Mouse (Mus musculus) hindbrain, embryonic 12.5 days (tissue): ENCODE measurements around the gene Ppp4c. TPM values are rescaled to one million over a fixed set of nuclear protein-coding genes. Genes with fewer than 3 reads are reported as not detected.
A peak's percentile ranks its signal among the peaks of the same experiment; 100 is the strongest.
"Not testable (repeated sequence)": the region's sequence is repeated elsewhere in the genome, so short reads cannot be mapped to it uniquely, and the experiment has no call there.

Source experiments
- ATAC-seq: fragments of 200-750 bp; cut with Nextera tagmentation; 2 replicates; pipeline ENCODE4 v1.8.0; 2017; ENCODE audit warnings: moderate TSS enrichment; ENCODE audit not compliant: low FRiP score
- H3K27ac ChIP-seq: fragments of 300-500 bp; sonication (generic); 2 replicates; pipeline ENCODE4 v1.5.1; 2016; ENCODE audit warnings: mild to moderate bottlenecking
- H3K27me3 ChIP-seq: fragments of 300-500 bp; sonication (generic); 2 replicates; pipeline ENCODE4 v1.6.1; 2016; ENCODE audit warnings: mild to moderate bottlenecking
- H3K36me3 ChIP-seq: fragments of 300-500 bp; sonication (generic); 2 replicates; pipeline ENCODE4 v1.6.1; 2016; ENCODE audit warnings: mild to moderate bottlenecking
- H3K4me1 ChIP-seq: fragments of 300-500 bp; sonication (generic); 2 replicates; pipeline ENCODE4 v1.6.1; 2016
- H3K4me2 ChIP-seq: fragments of 300-500 bp; sonication (generic); replicated peaks from 2 replicates; pipeline ENCODE4 v1.6.1; 2016; ENCODE audit warnings: mild to moderate bottlenecking
- H3K4me3 ChIP-seq: fragments of 300-500 bp; sonication (generic); 2 replicates; pipeline ENCODE4 v1.5.1; 2016; ENCODE audit warnings: mild to moderate bottlenecking
- H3K9ac ChIP-seq: fragments of 300-500 bp; sonication (generic); 2 replicates; pipeline ENCODE4 v1.6.1; 2016; ENCODE audit warnings: mild to moderate bottlenecking, moderate library complexity
- H3K9me3 ChIP-seq: fragments of 300-500 bp; sonication (generic); replicated peaks from 2 replicates; pipeline ENCODE4 v1.6.1; 2016; ENCODE audit warnings: mild to moderate bottlenecking
- WGBS: fragments of 180-500 bp; shearing (Covaris S2); methylation state at CpG from one replicate; pipeline ENCODE4 v1.1.7; 2016; 5-methylcytosine and 5-hydroxymethylcytosine counted together
- polyA plus RNA-seq: library from polyadenylated mRNA; unstranded; fragments of >200 nt; fragmentation: Nextera tagmentation; extraction: Ambion mirVana; gene quantifications from 2 replicates; pipeline ENCODE4 v1.2.1, GENCODE M21; 2016

Ppp4c gene
- polyA plus RNA-seq, 1 experiment from 2014 or later: 294 TPM

- no peaks in the 10 kb centered on the region for H3K27me3 ChIP-seq
- H3K9ac ChIP-seq: peak overlapping the region; percentile 94
- peaks cover 57% of the 10 kb centered on the region for H3K36me3 ChIP-seq
- peak overlapping the region; percentile 95 for H3K4me3 ChIP-seq
- H3K4me2 ChIP-seq: peak overlapping the region; percentile 83
- WGBS: 27% methylated on average over 11 of the region's 11 CpGs
- H3K4me1 ChIP-seq: peaks cover 43% of the 10 kb centered on the region
- H3K9me3 ChIP-seq: no peaks in the 10 kb centered on the region
- H3K27ac ChIP-seq: peak overlapping the region; percentile 96
- ATAC-seq: peak; percentile 41
Observed at GRCm38 (mm10) chr7:126792721-126793443, 586 bp upstream of the Ppp4c start.

DNA sequence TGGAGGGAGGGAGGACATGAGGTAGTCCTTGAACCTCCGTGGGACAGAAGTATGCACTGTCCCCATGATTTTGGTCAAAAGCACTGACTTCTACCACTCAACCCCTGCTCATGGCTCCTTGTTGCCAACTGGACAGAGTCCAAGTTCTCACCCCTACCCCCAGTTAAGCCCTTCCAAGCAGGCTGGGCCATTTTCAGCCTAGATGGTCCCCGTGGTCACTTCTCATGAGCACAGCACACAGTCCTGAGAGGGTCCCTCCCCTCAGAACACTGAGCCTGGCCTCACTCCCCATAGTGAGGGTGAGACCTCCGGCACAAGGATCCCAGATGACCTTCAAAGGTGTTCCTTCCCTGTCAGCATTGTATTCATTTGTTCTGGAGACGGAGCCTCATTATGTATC lies 3.2 kb downstream of the Ppp4c start:
- Histone ChIP-seq H3K4me1 (peaks cover 19% of the 10 kb centered on the region), H3K4me2 (no peak overlapping the region), H3K4me3 (no peak overlapping the region), H3K27me3 (no peaks in the 10 kb centered on the region), H3K9ac (0 out of 2 replicates have a peak overlapping the region, but pooled peaks have one; percentile 4), H3K36me3 (peaks cover 66% of the 10 kb centered on the region), H3K9me3 (no peaks in the 10 kb centered on the region), H3K27ac (no peak overlapping the region)
- 95% methylated on average over 4 of the region's 4 CpGs for WGBS
- ATAC-seq: no peak

- no peak overlapping the region for H3K4me3 ChIP-seq
- H3K36me3 ChIP-seq: peaks cover 74% of the 10 kb centered on the region
- no peak overlapping the region for H3K9ac ChIP-seq
- H3K27me3 ChIP-seq: no peaks in the 10 kb centered on the region
- H3K9me3 ChIP-seq: no peaks in the 10 kb centered on the region
- no peak for ATAC-seq
- H3K4me1 ChIP-seq: peaks cover 14% of the 10 kb centered on the region
- no peak overlapping the region for H3K4me2 ChIP-seq
- no peak overlapping the region for H3K27ac ChIP-seq
- 91% methylated on average over 14 of the region's 14 CpGs for WGBS
Observed at GRCm38 (mm10) chr7:126786142-126786541, 6.2 kb downstream of the Ppp4c start.

DNA sequence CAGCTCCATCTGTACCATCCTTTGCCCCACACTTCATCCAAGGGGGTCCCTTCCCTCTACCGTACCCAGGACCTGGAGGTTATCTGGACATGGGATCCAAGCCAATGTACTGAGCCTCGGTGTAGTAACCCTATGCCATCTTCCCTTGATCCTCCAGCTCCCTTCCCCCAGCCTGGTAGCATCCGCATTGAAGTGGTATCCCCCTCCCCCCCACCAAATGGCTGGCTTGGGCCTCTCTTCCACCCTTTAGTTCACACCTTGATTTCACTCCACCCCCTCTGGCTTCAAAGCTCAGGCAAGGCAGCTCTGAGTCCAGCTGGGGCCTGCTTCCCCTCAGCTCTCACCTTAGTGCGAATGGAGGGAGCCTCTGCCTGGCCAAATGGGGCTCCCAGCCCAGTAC lies 7.2 kb downstream of the Ppp4c start:
- Histone ChIP-seq H3K27ac (no peak overlapping the region), H3K4me2 (no peak overlapping the region), H3K4me1 (peaks cover 13% of the 10 kb centered on the region), H3K27me3 (no peaks in the 10 kb centered on the region), H3K4me3 (no peak overlapping the region), H3K9ac (no peak overlapping the region), H3K9me3 (no peaks in the 10 kb centered on the region), H3K36me3 (peaks cover 67% of the 10 kb centered on the region)
- no peak for ATAC-seq
- 91% methylated on average over 4 of the region's 4 CpGs for WGBS

GRCm38 (mm10) chr7:126784469-126784868 lies 7.8 kb downstream of the Ppp4c start:
- no peak for ATAC-seq
- Histone ChIP-seq H3K4me3 (no peak overlapping the region), H3K9me3 (no peaks in the 10 kb centered on the region), H3K27me3 (no peaks in the 10 kb centered on the region), H3K4me1 (peaks cover 19% of the 10 kb centered on the region), H3K9ac (no peak overlapping the region), H3K27ac (no peak overlapping the region), H3K36me3 (peaks cover 61% of the 10 kb centered on the region), H3K4me2 (no peak overlapping the region)
- 91% methylated on average over 7 of the region's 7 CpGs for WGBS

GRCm38 (mm10) chr7:126782693-126783092 lies 9.6 kb downstream of the Ppp4c start:
- Histone ChIP-seq H3K4me2 (no peak overlapping the region), H3K27ac (0 out of 2 replicates have a peak overlapping the region, but pooled peaks have one; percentile 17), H3K9me3 (no peaks in the 10 kb centered on the region), H3K4me3 (no peak overlapping the region), H3K9ac (no peak overlapping the region; the same call in 1 of the 2 replicates), H3K4me1 (peaks cover 30% of the 10 kb centered on the region), H3K36me3 (peaks cover 47% of the 10 kb centered on the region), H3K27me3 (no peaks in the 10 kb centered on the region)
- no peak for ATAC-seq
- 84% methylated on average over 13 of the region's 13 CpGs for WGBS

DNA sequence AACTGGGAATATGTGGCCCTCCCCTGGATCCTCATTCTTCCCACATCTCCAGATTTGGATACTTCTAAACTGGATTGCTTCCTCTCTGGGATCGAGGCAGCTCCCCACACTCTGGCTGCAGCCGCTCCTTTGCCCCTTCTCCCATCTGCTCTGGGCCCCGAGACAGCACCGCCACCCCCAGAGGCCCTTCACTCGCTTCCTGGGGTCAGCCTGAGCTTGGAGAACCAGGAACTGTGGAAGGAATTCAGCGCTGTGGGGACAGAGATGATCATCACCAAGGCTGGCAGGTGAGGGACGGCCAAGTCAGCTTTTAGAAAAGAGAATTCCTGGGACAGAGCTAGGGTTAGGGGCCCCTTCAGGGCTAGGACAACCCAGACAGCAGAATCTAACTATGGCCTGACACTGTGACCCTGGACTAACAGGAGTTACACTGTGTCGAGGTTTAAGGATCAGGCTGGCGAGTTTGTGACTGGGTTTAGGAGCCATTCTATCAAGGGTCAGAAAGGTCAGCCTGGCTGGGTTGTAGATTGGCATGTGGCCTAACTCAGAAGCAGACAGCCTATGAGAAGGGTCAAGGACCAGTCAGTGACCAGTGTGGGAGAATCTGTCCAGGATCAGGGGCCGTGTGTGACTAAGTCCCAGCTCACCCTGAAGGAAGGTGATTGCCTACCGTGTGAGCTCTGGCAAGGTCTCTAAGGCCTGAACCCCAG lies 10.5 kb downstream of the Ppp4c start:
- peak overlapping the region; percentile 83; the same call in 1 of the 2 replicates for H3K27ac ChIP-seq
- no peak for ATAC-seq
- H3K9ac ChIP-seq: 0 out of 2 replicates have a peak overlapping the region, but pooled peaks have one; percentile 55
- peak overlapping the region; percentile 37; the same call in 1 of the 2 replicates for H3K4me3 ChIP-seq
- peaks cover 36% of the 10 kb centered on the region for H3K4me1 ChIP-seq
- H3K4me2 ChIP-seq: peak overlapping the region; percentile 82
- no peaks in the 10 kb centered on the region for H3K9me3 ChIP-seq
- H3K27me3 ChIP-seq: no peaks in the 10 kb centered on the region
- WGBS: 39% methylated on average over 11 of the region's 11 CpGs
- peaks cover 38% of the 10 kb centered on the region for H3K36me3 ChIP-seq

- Histone ChIP-seq H3K27ac (peak within 1 kb of the TSS; percentile 83), H3K4me2 (peak within 1 kb of the TSS; percentile 82), H3K9ac (peak within 1 kb of the TSS; percentile 55), H3K9me3 (no peaks in the 10 kb centered on the region), H3K4me3 (peak within 1 kb of the TSS; percentile 37), H3K27me3 (no peaks in the 10 kb centered on the region), H3K4me1 (peaks cover 39% of the 10 kb centered on the region), H3K36me3 (peaks cover 31% of the 10 kb centered on the region)
- ATAC-seq: peak; percentile 38
- WGBS: 7% methylated on average over 22 of the region's 22 CpGs
Observed at GRCm38 (mm10) chr7:126780971-126781635, 11.2 kb downstream of the Ppp4c start, which contains the start of gene Tbx6. Gene Tbx6, plus strand, starts transcription at chr7:126781483.

GRCm38 (mm10) chr7:126779983-126780970 lies 12.0 kb downstream of the Ppp4c start:
- H3K4me1 ChIP-seq: peaks cover 45% of the 10 kb centered on the region
- H3K4me3 ChIP-seq: peak overlapping the region; percentile 37
- H3K9me3 ChIP-seq: no peaks in the 10 kb centered on the region
- H3K36me3 ChIP-seq: peaks cover 23% of the 10 kb centered on the region
- H3K4me2 ChIP-seq: peak overlapping the region; percentile 82
- under 1% methylated on average over 21 of the region's 21 CpGs for WGBS
- peak; percentile 74 for ATAC-seq
- H3K27ac ChIP-seq: peak overlapping the region; percentile 83
- H3K9ac ChIP-seq: peak overlapping the region; percentile 55
- no peaks in the 10 kb centered on the region for H3K27me3 ChIP-seq

DNA sequence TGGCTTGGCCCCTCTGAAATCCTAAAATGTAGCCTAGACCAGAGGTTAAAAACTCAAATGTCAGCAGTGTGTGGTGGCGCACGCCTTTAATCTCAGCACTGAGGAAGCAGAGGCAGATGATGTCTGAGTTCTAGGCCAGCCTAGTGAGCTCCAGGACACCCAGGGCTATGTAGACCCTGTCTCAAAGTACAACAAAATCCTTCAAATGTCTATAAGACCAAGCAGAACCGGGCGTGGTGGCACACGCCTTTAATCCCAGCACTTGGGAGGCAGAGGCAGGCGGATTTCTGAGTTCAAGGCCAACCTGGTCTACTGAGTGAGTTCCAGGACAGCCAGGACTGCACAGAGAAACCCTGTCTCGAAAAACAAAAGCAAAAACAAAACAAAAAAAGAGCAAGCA lies 13.2 kb downstream of the Ppp4c start:
- not testable (repeated sequence) for H3K27ac ChIP-seq, H3K9me3 ChIP-seq, H3K9ac ChIP-seq, ATAC-seq, H3K27me3 ChIP-seq, H3K4me3 ChIP-seq
- 92% methylated on average over 7 of the region's 7 CpGs for WGBS
- Histone ChIP-seq H3K4me2 (peak overlapping the region; percentile 82; the same call in 1 of the 2 replicates), H3K36me3 (peaks cover 11% of the 10 kb centered on the region), H3K4me1 (peaks cover 45% of the 10 kb centered on the region)

DNA sequence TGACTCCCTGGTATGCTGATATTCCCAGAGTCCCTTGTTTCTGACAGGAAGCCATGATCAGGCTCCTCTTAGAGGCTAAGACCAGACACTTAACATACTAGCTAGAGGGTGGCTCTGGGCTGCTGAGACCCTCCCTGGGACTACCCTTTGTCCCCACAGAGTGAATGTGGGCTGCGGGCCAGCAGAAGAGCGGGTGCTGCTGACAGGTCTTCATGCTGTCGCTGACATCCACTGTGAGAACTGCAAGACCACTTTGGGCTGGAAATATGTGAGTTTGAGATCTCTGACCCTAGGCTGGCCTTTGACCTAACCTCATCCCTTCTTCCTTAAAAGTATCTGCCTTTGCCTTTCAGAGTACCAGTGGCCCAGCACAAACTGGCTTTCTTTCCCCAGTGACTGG lies 14.1 kb downstream of the Ppp4c start:
- no peaks in the 10 kb centered on the region for H3K9me3 ChIP-seq
- H3K27me3 ChIP-seq: no peaks in the 10 kb centered on the region
- peaks cover 10% of the 10 kb centered on the region; the same call in 1 of the 2 replicates for H3K36me3 ChIP-seq
- peaks cover 45% of the 10 kb centered on the region for H3K4me1 ChIP-seq
- 77% methylated on average over 3 of the region's 3 CpGs for WGBS
- H3K27ac ChIP-seq: no peak overlapping the region
- no peak for ATAC-seq
- H3K9ac ChIP-seq: peak overlapping the region; percentile 93; the same call in 1 of the 2 replicates
- no peak overlapping the region for H3K4me3 ChIP-seq
- peak overlapping the region; percentile 95 for H3K4me2 ChIP-seq
